Mouse (Mus musculus): ENCODE results near the gene Nup37. TPM values are rescaled to one million over a fixed set of nuclear protein-coding genes. Genes with fewer than 3 reads are reported as not detected.

Nup37 gene
- polyA plus RNA-seq (2012; rRNA removed; ENCODE audit: low replicate concordance), result 1.5 and 7.8 TPM in 2 replicates

GRCm38 (mm10) chr10:88146707-88147477 is at the start of gene Nup37, which contains the start of gene Parpbp:
Nup37 (plus strand) TSS chr10:88146992.
Parpbp (minus strand) TSS chr10:88146941.

DNA sequence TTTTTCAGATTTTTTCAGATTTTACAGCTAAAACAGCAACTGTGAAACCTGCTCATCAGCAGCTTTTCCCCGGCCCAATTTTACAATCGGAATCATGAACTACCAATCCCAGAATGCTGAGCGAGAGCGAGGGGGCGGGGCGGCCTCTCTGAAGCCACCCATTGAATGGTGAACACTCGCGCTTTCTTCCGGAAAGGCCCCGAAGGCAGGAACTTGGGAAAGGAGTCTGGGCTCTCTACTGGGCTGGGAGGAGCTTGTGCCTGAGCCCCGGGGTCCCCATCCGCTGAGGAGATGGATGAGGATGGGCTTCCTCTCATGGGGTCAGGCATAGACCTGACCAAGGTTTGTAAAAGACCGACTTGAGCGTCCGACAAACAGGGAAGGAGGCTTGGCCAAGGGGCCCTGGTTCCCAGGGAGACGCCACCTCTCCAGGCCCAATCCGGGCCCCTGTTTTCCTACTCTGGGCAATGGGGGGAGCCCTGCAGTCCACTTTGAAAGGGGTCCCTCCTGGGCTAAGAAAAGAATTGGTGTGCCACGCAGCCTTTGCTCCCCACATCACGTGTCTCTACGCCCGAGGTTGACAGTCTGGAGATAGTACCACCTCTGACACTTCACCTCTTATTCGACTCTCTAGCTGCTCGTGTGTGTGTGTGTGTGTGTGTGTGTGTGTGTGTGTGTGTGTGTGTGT is 54.3 kb downstream of the Nup37 start, which contains the start of gene Washc3:
TSS of gene Washc3 (plus strand) at position 143 of the 688 bp plus-strand sequence.

Other genes with a start within 250 kb of the Nup37 start
- gene Pmch, start 55.9 kb upstream of the Nup37 start, polyA plus RNA-seq (2012; rRNA removed; ENCODE audit: low replicate concordance), result not detected in 2 replicates
- gene Parpbp, start 51 bp upstream of the Nup37 start, polyA plus RNA-seq (2012; rRNA removed; ENCODE audit: low replicate concordance), result 0.17 and 0.32 TPM in 2 replicates
- gene Washc3, start 54.1 kb downstream of the Nup37 start, polyA plus RNA-seq (2012; rRNA removed; ENCODE audit: low replicate concordance), result 9.9 and 22.2 TPM in 2 replicates
- gene Dram1, start 232.1 kb downstream of the Nup37 start, polyA plus RNA-seq (2012; rRNA removed; ENCODE audit: low replicate concordance), result 104 and 118 TPM in 2 replicates
- 11.9 and 22.0 TPM in 2 replicates for gene Gnptab, start 232.1 kb downstream of the Nup37 start, polyA plus RNA-seq (2012; rRNA removed; ENCODE audit: low replicate concordance)

Measured in mammary gland, adult 2 months (tissue).